Mouse (Mus musculus) heart, embryonic 15.5 days (tissue): Measurements from ENCODE around the gene Eapp. TPM values are rescaled to one million over a fixed set of nuclear protein-coding genes. Genes with fewer than 3 reads are reported as not detected.
"Not testable (repeated sequence)": the region's sequence is repeated elsewhere in the genome, so short reads cannot be mapped to it uniquely, and the experiment has no call there.

Experiments
- ATAC-seq: fragments of 200-750 bp; cut with Nextera tagmentation; replicated peaks from 2 replicates; pipeline ENCODE4 v1.8.0; 2017; ENCODE audit warnings: low read depth, moderate TSS enrichment; ENCODE audit not compliant: insufficient number of reproducible peaks, insufficient read depth, low FRiP score
- H3K27ac ChIP-seq: fragments of 300-500 bp; sonication (generic); 2 replicates; pipeline ENCODE4 v1.5.1; 2015; ENCODE audit warnings: mild to moderate bottlenecking, inconsistent platforms
- H3K27me3 ChIP-seq: fragments of 300-500 bp; sonication (generic); 2 replicates; pipeline ENCODE4 v1.6.1; 2015; ENCODE audit warnings: inconsistent platforms
- H3K36me3 ChIP-seq: fragments of 300-500 bp; sonication (generic); 2 replicates; pipeline ENCODE4 v1.6.1; 2015; ENCODE audit warnings: mild to moderate bottlenecking, inconsistent platforms
- H3K4me1 ChIP-seq: fragments of 300-500 bp; sonication (generic); replicated peaks from 2 replicates; pipeline ENCODE4 v1.6.1; 2015; ENCODE audit warnings: inconsistent platforms
- H3K4me2 ChIP-seq: fragments of 300-500 bp; sonication (generic); 2 replicates; pipeline ENCODE4 v1.6.1; 2015; ENCODE audit warnings: inconsistent platforms, mild to moderate bottlenecking, moderate library complexity
- H3K4me3 ChIP-seq: fragments of 300-500 bp; sonication (generic); 2 replicates; pipeline ENCODE4 v1.5.1; 2015; ENCODE audit warnings: mild to moderate bottlenecking, inconsistent platforms
- H3K9ac ChIP-seq: fragments of 300-500 bp; sonication (generic); 2 replicates; pipeline ENCODE4 v1.6.1; 2015; ENCODE audit warnings: mild to moderate bottlenecking, inconsistent platforms
- H3K9me3 ChIP-seq: fragments of 300-500 bp; sonication (generic); replicated peaks from 2 replicates; pipeline ENCODE4 v1.6.1; 2016; ENCODE audit warnings: inconsistent platforms
- WGBS: fragments of 180-500 bp; shearing (Covaris S2); methylation state at CpG from one replicate; pipeline ENCODE4 v1.1.7; 2015; ENCODE audit warnings: mixed read lengths; 5-methylcytosine and 5-hydroxymethylcytosine counted together
- polyA plus RNA-seq: library from polyadenylated mRNA; unstranded; fragments of >200 nt; fragmentation: Nextera tagmentation; extraction: Ambion mirVana; gene quantifications from 2 replicates; pipeline ENCODE4 v1.2.1, GENCODE M21; 2015

Gene Eapp
- 47.8 and 50.6 TPM in 2 replicates for polyA plus RNA-seq

- H3K36me3 ChIP-seq = peaks cover 14% of the 10 kb centered on the region
Observed at GRCm38 (mm10) chr12:54695511-54696241, at the start of gene Eapp. Eapp (minus strand) TSS chr12:54695897.

GRCm38 (mm10) chr12:54738661-54739243 lies 43.1 kb upstream of the Eapp start:
- peak overlapping the region; percentile 24; the same call in 1 of the 2 replicates for H3K4me3 ChIP-seq
- H3K4me1 ChIP-seq, H3K9ac ChIP-seq, H3K36me3 ChIP-seq, H3K27me3 ChIP-seq, H3K27ac ChIP-seq, H3K9me3 ChIP-seq: not testable (repeated sequence)
- WGBS = under 1% methylated on average over 12 of the region's 33 CpGs
- 0 out of 2 replicates have a peak overlapping the region, but pooled peaks have one; percentile 37 for H3K4me2 ChIP-seq
- peak; percentile 41 for ATAC-seq

More at GRCm38 (mm10) chr12:54695511-54696241, at the start of gene Eapp:
- Histone ChIP-seq H3K9me3 (no peaks in the 10 kb centered on the region), H3K27me3 (no peaks in the 10 kb centered on the region), H3K4me1 (peaks cover 5% of the 10 kb centered on the region), H3K4me2 (peak within 1 kb of the TSS; percentile 85), H3K4me3 (peak within 1 kb of the TSS; percentile 89), H3K9ac (peak within 1 kb of the TSS; percentile 89), H3K27ac (peak within 1 kb of the TSS; percentile 98)
- under 1% methylated on average over 57 of the region's 57 CpGs for WGBS
- peak; percentile 92 for ATAC-seq

- H3K9ac ChIP-seq, H3K36me3 ChIP-seq, H3K4me3 ChIP-seq, H3K27me3 ChIP-seq, H3K27ac ChIP-seq, H3K4me1 ChIP-seq, H3K4me2 ChIP-seq, H3K9me3 ChIP-seq: not testable (repeated sequence)
- WGBS = no CpG with 5 or more reads among the region's 21 CpGs
- ATAC-seq = peak; percentile 73
Observed at GRCm38 (mm10) chr12:54737891-54738660, 42.4 kb upstream of the Eapp start.

- H3K27ac ChIP-seq, H3K9ac ChIP-seq, H3K4me1 ChIP-seq, H3K9me3 ChIP-seq, H3K4me3 ChIP-seq, H3K27me3 ChIP-seq, H3K36me3 ChIP-seq: not testable (repeated sequence)
- WGBS = 2% methylated on average over 8 of the region's 49 CpGs
- H3K4me2 ChIP-seq = peak overlapping the region; percentile 43; the same call in 1 of the 2 replicates
- peak; percentile 54 for ATAC-seq
Observed at GRCm38 (mm10) chr12:54734307-54735131, 38.8 kb upstream of the Eapp start.

- WGBS = no CpG with 5 or more reads among the region's 56 CpGs
- not testable (repeated sequence) for H3K27me3 ChIP-seq, H3K4me1 ChIP-seq, H3K4me3 ChIP-seq, H3K9me3 ChIP-seq, H3K27ac ChIP-seq, H3K9ac ChIP-seq, H3K4me2 ChIP-seq, H3K36me3 ChIP-seq
- ATAC-seq = peak; percentile 90
Observed at GRCm38 (mm10) chr12:54729140-54730059, 33.7 kb upstream of the Eapp start.

- not testable (repeated sequence) for H3K27me3 ChIP-seq, H3K4me2 ChIP-seq, H3K4me1 ChIP-seq, H3K36me3 ChIP-seq, H3K9ac ChIP-seq, H3K9me3 ChIP-seq, H3K4me3 ChIP-seq, H3K27ac ChIP-seq
- no CpG with 5 or more reads among the region's 56 CpGs for WGBS
- peak; percentile 94 for ATAC-seq
Observed at GRCm38 (mm10) chr12:54718871-54719786, 23.4 kb upstream of the Eapp start.

GRCm38 (mm10) chr12:54717516-54717915 lies 21.8 kb upstream of the Eapp start:
- ATAC-seq = not testable (repeated sequence)
- WGBS = 75% methylated on average over 5 of the region's 11 CpGs

GRCm38 (mm10) chr12:54713822-54714626 lies 18.3 kb upstream of the Eapp start:
- H3K9ac ChIP-seq, H3K36me3 ChIP-seq, H3K4me1 ChIP-seq, H3K9me3 ChIP-seq, H3K4me3 ChIP-seq, H3K4me2 ChIP-seq, H3K27ac ChIP-seq, H3K27me3 ChIP-seq: not testable (repeated sequence)
- peak; percentile 50 for ATAC-seq
- WGBS = 0% methylated on average over 3 of the region's 48 CpGs

More at GRCm38 (mm10) chr12:54717516-54717915, 21.8 kb upstream of the Eapp start:
- H3K4me1 ChIP-seq, H3K4me3 ChIP-seq, H3K27ac ChIP-seq, H3K9ac ChIP-seq, H3K9me3 ChIP-seq, H3K36me3 ChIP-seq, H3K27me3 ChIP-seq, H3K4me2 ChIP-seq: not testable (repeated sequence)

- H3K4me2 ChIP-seq = 0 out of 2 replicates have a peak overlapping the region, but pooled peaks have one; percentile 30
- WGBS = 0% methylated on average over 5 of the region's 8 CpGs
- not testable (repeated sequence) for H3K9ac ChIP-seq, H3K4me1 ChIP-seq, H3K36me3 ChIP-seq, H3K27me3 ChIP-seq, H3K4me3 ChIP-seq, H3K9me3 ChIP-seq, H3K27ac ChIP-seq
- peak; percentile 76 for ATAC-seq
Observed at GRCm38 (mm10) chr12:54710494-54710879, 14.8 kb upstream of the Eapp start.
